Mouse (Mus musculus) telencephalon, adult 2 months (tissue): ENCODE results near the gene Ubash3a.
A peak's percentile ranks its signal among the peaks of the same experiment; 100 is the strongest.

Source experiments
- DNase-seq: peaks from one replicate; pipeline ENCODE4 v3.0.0-alpha.2; 2011; ENCODE audit warnings: low read depth, low spot score

Gene Ubash3a

DNA sequence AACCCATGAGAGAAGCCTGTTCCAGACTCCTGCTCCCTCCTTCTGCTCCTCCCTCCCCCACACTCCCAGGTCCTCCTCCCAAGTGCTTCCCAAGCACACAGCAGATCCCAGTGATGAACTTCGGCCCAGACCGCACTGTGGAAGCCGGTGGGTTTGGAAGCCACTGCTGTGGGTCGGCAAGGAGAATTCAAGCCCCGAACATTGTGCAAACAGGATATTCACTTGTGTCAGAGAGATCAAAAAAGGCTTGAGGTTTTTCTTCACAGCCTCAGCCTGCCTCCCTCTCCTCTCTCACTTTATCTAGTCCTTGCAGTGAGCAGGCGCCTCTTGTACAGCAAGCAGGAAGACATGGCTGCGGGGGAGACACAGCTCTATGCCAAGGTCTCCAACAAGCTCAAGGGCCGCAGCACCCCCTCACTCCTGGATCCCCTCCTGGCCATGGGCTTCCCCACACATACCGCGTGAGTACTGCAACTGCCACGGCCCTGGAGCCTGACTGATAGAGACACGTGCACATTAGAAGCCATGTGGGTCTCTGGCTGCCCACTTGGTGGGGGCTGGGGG is at the start of gene Ubash3a:
Gene Ubash3a (plus strand): TSS at position 103 of the 564 bp plus-strand sequence.
- DNase-seq = no peak

GRCm38 (mm10) chr17:31157921-31158320 is 49.8 kb upstream of the Ubash3a start:
- no peak for DNase-seq

- no peak for DNase-seq
Measured at GRCm38 (mm10) chr17:31160291-31160690, 47.4 kb upstream of the Ubash3a start.

DNA sequence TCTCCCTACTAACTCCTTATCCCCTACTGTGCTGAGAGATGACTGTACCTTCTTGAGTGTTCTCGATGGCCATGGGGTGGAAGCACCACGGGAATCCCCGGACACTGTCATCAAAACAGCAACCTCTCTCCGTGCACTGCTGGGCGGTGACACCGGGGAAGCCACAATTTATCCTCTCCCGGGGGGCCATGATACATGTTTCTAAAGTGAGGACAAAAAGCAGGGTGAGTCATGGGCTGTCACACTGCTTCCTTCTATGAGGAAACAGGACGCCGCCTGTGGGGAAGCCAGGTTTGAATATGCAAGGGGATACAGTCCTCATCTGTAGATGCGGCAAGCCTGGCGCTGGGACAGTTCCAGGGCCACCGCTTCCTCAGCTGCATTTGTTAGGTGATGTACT is 45.1 kb upstream of the Ubash3a start:
- DNase-seq = no peak

DNA sequence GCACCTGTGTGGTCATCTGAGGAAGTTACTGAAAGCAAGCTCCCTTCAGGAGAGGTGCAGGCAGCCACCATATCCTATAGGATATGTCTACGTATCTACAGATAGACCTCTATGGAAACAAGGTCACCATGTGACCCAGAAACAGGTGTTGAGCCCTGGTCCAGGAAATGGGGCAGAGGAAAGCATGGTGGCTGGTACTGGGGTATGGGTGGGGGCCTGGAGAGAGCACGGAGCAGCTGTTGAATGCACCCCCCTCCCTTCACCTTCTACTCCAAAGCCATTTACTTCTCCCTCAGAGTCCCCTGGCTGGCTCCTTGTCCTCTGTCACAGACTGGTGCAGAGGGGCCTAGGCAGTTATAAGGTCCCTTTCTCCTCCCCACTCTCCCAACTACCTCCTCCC is 43.9 kb upstream of the Ubash3a start:
- DNase-seq = no peak

- DNase-seq = no peak
Measured at GRCm38 (mm10) chr17:31165127-31165526, 42.5 kb upstream of the Ubash3a start, which contains the start of gene Tff1. Gene Tff1, minus strand, starts transcription at chr17:31165277.

DNA sequence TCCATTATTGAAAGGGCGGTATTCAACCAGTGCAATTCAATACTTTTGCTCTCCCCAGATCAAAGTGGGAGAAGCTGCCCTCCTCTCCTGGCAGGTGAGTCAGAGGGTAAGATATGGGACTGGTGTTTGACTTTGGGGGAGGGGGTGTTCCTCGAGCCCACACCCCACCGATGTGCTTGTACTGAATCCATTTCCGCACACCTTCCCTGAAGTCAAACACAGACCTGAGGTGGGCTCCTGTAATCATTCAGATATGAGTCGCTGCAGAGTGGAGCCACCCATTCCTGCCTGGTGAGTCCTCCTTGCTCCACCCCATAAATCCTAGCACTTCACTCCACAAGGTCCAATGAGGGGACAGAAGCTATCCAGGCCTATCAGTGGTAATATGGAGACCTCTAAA is 37.9 kb upstream of the Ubash3a start:
- no peak for DNase-seq

GRCm38 (mm10) chr17:31176321-31176720 is 31.4 kb upstream of the Ubash3a start:
- no peak for DNase-seq

GRCm38 (mm10) chr17:31181490-31181889 is 26.2 kb upstream of the Ubash3a start:
- no peak for DNase-seq

GRCm38 (mm10) chr17:31183180-31183974 is 24.3 kb upstream of the Ubash3a start:
- peak; percentile 10 for DNase-seq

- no peak for DNase-seq
Measured at GRCm38 (mm10) chr17:31184269-31184990, 23.2 kb upstream of the Ubash3a start.

DNA sequence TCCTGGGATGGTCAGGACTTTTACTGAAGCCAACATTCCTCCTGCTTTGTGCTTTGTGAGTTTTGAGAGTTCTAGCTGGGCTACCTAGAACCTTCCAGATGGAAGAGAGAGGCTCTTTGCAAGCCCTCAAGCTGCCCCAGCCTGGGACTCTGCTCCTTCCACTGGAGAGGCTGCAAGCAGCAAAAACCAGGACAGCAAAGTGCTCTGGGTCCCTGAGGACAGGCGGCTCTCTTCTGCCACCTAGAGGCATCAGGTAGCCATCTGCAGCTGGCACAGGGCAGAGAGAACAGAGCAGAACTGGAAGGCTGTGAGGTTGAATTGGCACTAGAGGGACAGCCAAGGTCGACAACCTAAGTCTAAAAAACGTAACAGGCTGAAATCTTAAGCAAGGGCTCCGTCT is 20.3 kb upstream of the Ubash3a start:
- DNase-seq = peak; percentile 15

DNA sequence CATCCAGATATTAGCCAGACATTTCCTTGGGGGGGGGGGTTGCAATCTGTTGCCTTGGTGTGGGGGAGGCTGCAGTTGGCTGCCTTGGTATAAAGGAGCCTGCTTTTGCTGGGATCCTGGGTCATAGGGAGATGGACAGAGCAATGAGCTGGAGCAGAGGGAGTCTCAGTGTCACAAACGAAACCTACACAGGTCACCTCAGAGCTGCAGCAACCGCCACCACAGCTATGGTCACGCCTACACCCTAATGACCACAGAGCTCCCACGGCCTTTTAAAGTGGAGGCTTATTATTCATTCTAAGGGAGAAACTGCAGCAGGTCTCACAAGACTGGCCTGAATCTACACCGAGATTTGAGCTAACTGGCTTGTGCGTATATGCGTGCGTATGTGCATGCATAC is 15.8 kb upstream of the Ubash3a start:
- no peak for DNase-seq

- DNase-seq = no peak
Measured at GRCm38 (mm10) chr17:31192663-31193062, 15.0 kb upstream of the Ubash3a start.

DNA sequence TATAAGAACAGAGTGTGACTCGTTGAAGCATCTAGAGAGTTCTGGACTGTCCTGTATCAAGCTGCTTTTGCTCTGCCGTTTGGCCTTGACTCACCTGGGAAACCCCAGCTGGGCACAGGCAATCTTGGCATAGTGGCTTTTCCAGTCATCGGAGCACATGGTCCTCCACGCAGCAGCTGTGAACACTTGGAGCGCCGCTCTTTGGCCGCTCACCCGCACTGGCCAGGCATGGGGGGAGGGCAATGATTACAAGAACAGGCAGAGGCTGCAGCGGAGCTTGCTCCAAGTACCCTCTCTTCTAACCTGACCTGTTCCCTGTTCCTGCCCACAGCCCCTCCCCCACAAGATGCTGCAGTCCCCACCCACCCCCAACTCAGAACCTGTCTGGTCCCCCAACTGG is 14.3 kb upstream of the Ubash3a start:
- DNase-seq = no peak

DNA sequence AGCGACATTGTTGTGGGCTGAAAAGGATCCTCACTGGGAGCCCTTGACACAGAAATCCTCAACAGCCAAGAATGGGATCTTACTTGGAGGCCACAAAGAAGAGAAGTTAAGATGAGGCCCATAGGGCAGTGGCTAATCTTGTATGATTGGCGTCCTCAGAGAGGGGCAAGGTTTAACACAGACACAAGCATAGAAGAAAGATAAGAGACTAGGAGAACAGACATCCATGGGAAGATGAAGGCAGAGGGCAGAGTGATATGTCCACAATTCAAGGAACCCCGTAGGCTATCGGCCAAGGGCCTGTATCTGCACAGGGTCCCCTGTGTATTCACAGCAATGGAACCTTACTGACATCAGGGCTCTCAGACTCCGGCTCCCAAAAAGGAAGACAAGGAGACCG is 12.5 kb upstream of the Ubash3a start:
- no peak for DNase-seq

DNA sequence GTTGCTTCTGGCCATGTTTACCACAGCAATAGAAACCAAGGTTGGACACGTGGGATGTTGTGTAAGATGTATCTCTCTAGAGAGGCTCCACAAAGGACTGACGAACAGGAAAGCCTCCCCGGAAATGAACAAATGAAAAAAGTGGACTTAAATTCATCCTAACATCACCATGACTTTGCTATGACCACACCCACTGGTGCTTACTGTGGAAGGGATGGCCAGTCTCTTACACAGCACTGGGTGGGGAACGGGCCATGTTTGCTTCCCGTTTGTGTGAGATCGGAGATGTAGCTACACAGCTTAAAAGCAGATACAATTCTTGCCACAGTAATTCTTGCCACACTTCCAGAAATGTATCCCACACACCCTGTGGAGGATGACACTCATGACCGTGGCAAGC is 11.4 kb upstream of the Ubash3a start:
- DNase-seq = no peak

- no peak for DNase-seq
Measured at GRCm38 (mm10) chr17:31198877-31199276, 8.8 kb upstream of the Ubash3a start, which contains the start of gene Tmprss3. Gene Tmprss3, minus strand, starts transcription at chr17:31198977.

DNA sequence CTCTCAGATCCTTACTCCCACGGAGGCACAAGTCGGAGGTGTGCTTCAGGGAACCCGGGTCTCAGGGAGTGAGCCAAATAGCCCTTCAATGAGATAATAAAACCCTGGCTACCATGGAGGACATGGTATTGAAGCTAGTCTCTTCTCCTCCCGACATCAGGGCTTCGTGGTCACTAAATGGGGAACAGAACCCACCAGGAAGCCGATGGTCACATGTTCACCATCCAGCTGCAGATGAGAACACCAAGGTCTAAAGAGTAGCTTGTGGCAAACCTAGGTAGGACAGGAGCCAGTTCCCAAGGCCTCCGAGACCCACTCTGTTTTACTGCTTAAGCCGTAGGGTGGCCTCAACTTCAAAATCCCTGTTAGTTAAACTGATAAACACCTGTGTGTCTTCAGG is 981 bp downstream of the Ubash3a start:
- no peak for DNase-seq

GRCm38 (mm10) chr17:31209376-31209930 is 1.8 kb downstream of the Ubash3a start:
- no peak for DNase-seq

GRCm38 (mm10) chr17:31210299-31210698 is 2.6 kb downstream of the Ubash3a start:
- no peak for DNase-seq

DNA sequence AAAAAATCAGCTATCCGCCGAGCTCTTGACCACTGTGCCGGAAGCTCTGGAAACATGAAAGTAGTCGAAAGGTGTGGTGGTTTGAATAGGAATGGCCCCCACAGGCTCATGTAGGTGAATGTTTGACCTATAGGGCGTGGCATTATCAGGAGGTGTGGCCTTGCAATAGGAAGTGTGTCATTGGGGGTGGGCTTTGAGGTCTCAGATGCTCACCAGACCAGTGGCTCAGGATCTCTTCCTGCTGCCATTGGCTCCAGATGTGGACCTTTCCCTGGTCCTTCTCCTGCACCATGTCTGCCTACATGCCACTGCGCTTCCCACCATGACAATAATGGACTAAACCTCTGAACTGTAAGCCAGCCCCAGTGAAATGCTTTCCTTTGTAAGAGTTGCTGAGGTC is 4.2 kb downstream of the Ubash3a start:
- no peak for DNase-seq
